Mouse (Mus musculus) gastrocnemius, postnatal 10 days (tissue): ENCODE data around the gene Fmo4. TPM values are rescaled to one million over a fixed set of nuclear protein-coding genes. Genes with fewer than 3 reads are reported as not detected.
"Not testable (repeated sequence)": the region's sequence is repeated elsewhere in the genome, so short reads cannot be mapped to it uniquely, and the experiment has no call there.

Experiments used
- DNase-seq: peaks from one replicate; pipeline ENCODE4 v3.0.0; 2021; ENCODE audit warnings: mixed read lengths
- total RNA-seq, 2 experiments: library from RNA; stranded (reverse); gene quantifications; 2 replicates each; pipeline ENCODE4 v1.2.3; 2021

Fmo4 gene
- total RNA-seq, 2 experiments from 2014 or later = 0.14 TPM; not detected in 1

GRCm38 (mm10) chr1:162792306-162793044, 21.3 kb downstream of the Fmo4 start:
- no peak for DNase-seq

- no peak for DNase-seq
Measured at GRCm38 (mm10) chr1:162785222-162785621, 28.6 kb downstream of the Fmo4 start.

GRCm38 (mm10) chr1:162783669-162784248, 30.0 kb downstream of the Fmo4 start:
- no peak for DNase-seq

GRCm38 (mm10) chr1:162781035-162781434, 32.7 kb downstream of the Fmo4 start:
- not testable (repeated sequence) for DNase-seq

- no peak for DNase-seq
Measured at GRCm38 (mm10) chr1:162777943-162778538, 35.7 kb downstream of the Fmo4 start.

GRCm38 (mm10) chr1:162773661-162774060, 40.1 kb downstream of the Fmo4 start:
- no peak for DNase-seq

GRCm38 (mm10) chr1:162771617-162772360, 42.0 kb downstream of the Fmo4 start:
- DNase-seq = no peak

GRCm38 (mm10) chr1:162752009-162752408, 61.8 kb downstream of the Fmo4 start:
- DNase-seq = no peak

GRCm38 (mm10) chr1:162749607-162750006, 64.2 kb downstream of the Fmo4 start:
- DNase-seq = no peak

GRCm38 (mm10) chr1:162748761-162749160, 65.0 kb downstream of the Fmo4 start:
- DNase-seq = no peak

Other genes starting within 250 kb of the Fmo4 start
- gene Vamp4, start 243.5 kb downstream of the Fmo4 start, total RNA-seq = 10 to 100 TPM; 18.5 to 22.3 TPM
- 10 to 100 TPM; 15.2 to 16.8 TPM for gene Myoc, start 174.8 kb downstream of the Fmo4 start, total RNA-seq
- not detected for gene Myocos, start 155.8 kb downstream of the Fmo4 start, total RNA-seq
- 100 to 1,000 TPM in 1 of 2 experiments, 10 to 100 TPM in 1; 74.6 to 104 TPM for gene Prrc2c, start 73.4 kb downstream of the Fmo4 start, total RNA-seq
- gene Fmo1, start 52.6 kb upstream of the Fmo4 start, total RNA-seq = 10 to 100 TPM; 24.5 to 26.8 TPM
- gene Fmo2, start 84.8 kb upstream of the Fmo4 start, total RNA-seq = 1 to 10 TPM; 2.4 to 5.1 TPM
- under 1 TPM in 1 of 2 experiments, not detected in 1; 0.31 TPM for gene Fmo6, start 123.5 kb upstream of the Fmo4 start, total RNA-seq
- not detected for gene Fmo3, start 170.6 kb upstream of the Fmo4 start, total RNA-seq